Mouse (Mus musculus): ENCODE results near the gene Spred2.
"Not testable (repeated sequence)": the region's sequence is repeated elsewhere in the genome, so short reads cannot be mapped to it uniquely, and the experiment has no call there.

Spred2 gene

DNA sequence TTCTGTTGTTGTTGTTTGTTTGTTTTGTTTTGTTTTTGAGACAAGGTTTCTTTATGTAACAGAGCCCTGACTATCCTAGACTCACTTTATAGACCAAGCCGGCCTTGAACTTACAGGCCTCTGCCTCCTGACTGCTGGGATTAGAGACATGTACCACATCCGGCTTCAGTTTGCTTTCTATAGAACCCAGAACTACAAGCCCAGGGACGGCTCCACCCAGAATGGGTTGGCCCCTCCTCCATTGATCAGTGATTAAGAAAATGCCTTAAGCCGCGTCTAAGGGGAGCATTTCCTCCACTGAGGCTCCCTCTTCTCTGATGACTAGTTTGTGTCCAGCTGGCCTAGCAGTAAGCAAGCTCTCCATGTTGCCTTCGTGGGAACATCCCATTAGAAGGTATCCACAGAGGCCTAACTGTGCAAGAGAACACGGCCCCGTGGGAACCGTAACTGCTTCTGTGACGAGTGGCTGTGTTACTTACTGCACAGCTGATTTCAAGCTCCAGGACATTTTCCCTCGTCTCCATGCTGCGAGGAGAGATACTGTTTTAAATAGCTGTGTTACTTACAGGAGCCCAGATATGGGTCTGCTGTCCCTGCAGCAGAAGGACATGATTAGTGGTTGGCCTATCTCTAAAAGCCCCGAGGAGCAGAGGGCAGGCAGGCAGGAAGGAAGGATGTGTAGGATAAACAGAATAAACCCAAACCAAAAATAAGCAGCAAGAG, 128.8 kb downstream of the Spred2 start:
- DNase-seq (ENCODE audit: low read depth in 1 of 2, low spot score in 2 of 2): no peak

DNA sequence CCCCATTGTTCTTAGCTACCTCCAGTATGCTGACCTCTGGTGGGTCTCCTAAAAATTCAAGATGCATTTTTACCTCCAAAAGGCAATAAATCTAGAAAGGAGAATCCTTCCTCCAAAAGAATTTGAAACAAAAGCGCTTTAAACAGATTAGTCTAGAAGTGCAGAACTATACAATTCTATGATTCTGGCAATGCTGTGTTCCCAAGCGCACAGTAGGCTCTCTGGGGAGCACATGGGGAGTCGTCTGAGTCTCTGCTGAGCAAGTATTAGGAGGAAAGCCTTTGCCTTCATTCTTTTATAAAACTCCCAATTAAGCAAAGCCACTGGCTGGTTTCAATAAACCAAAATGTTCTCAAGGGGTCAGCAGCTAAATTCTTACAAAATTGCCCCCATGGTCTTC, 129.8 kb downstream of the Spred2 start:
- DNase-seq (ENCODE audit: low read depth in 1 of 2, low spot score in 2 of 2): no peak

DNA sequence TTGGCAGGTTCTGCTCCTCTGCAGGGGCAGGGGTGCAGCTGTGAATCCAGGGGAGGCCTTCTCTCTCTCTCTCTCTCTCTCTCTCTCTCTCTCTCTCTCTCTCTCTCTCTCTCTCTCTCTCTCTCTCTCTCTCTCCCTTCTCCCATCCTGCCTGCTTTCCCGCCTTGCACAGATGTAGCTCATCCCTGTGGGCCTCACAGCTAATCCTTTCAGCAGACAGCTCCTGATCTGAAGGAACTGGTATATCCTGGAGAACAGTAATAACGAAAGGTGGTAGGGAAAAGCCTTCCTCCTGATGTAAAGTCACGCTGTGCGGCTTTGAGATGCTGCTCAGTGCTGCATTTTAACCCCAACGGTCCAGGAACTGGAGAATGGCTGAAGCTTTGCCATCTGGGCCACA, 130.4 kb downstream of the Spred2 start:
- DNase-seq (ENCODE audit: low read depth in 1 of 2, low spot score in 2 of 2): no peak

DNA sequence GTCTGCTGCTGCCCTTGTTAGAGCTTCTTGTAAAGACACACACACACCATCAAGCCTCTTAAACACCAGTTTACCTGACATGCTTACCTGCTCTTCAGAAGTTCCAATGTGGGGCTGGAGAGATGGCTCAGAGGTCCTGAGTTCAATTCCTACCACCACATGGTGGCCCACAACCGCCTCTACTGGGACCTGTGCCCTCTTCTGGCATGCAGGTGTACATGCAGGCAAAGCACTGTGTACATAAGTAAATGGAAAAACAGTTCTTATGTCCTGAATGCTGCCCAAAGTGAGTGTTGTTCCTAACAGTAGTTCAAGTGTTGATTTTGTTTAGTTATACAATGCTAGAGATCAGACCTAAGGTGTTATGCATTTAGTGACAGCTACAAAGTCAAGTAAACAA, 132.0 kb downstream of the Spred2 start:
- DNase-seq (ENCODE audit: low read depth in 1 of 2, low spot score in 2 of 2): no peak

DNA sequence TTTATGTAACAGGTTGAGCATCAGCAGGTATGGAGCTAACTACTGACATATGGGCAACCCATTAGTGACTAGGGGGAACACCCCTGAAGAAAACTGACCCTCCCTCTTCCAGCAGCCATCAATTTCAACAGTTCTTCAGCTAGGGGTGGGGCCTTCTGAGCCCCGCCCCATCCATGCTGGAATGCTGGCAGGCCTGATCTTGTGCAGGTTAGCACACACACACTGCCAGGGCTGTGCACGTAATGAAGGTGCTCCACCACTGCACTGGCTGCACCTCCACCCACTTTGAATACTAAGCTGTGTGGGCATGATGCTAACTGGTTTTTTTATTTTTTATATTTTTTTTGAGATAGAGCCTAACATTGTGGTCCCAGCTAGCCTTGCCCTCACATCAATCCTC, 133.3 kb downstream of the Spred2 start:
- no peak for DNase-seq (ENCODE audit: low read depth in 1 of 2, low spot score in 2 of 2)

DNA sequence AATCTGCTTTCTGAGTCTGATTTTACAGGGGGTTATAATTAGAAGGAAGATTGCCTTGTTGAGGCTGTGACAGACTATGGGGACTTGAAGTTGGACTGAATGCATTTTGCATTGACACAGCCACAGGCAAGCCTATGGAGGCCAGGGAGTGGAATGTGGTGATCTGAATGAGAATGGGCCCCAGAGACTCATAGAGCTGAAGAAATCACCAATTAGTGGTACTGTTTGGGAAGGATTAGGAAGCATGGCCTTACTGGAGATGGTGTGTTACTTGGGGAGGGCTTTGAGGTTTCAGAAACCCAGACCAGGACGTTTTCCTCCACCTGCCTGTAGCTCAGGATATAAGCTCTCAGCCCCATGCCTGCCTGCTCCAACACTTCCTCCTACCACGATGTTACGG, 135.6 kb downstream of the Spred2 start:
- DNase-seq (ENCODE audit: low read depth in 1 of 2, low spot score in 2 of 2): no peak

DNA sequence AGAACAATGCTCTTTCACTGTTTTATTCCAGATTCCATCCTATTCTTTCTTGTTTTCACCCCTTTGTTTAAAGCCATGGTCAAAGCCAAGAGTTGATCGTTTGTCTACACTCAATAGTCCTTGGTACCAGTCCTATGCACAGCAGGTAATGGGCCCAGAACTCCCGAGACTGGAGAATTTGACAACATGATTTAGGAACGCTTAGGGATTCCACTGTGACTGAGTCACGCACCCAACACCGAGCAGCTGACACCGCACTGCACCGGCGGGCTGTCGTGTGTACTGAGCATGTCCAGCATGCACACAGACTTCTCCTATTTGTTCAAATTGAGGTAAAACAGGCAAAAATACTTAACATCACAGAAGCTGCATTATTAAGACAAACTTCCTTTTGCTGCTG, 138.6 kb downstream of the Spred2 start:
- DNase-seq (ENCODE audit: low read depth in 1 of 2, low spot score in 2 of 2): not testable (repeated sequence)

DNA sequence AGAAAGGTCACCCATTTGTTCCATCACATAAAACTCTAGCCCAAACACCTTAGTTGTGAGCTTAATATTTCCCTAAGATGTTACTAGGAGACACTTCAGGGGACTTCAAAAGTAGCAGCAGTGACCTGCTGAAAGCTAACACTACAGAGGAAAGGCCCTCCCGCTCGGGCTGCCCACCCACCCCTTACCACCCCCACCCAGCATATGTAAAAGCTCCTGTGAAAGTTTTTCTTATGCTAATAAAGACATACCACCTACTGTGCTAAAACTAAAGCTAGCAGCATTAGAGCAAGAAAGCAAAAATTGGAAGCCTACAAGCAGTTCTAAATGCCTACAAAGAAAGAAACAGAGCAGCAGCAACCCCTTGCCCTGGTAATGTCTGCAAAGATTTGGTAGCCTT, 139.9 kb downstream of the Spred2 start:
- not testable (repeated sequence) for DNase-seq (ENCODE audit: low read depth in 1 of 2, low spot score in 2 of 2)

DNA sequence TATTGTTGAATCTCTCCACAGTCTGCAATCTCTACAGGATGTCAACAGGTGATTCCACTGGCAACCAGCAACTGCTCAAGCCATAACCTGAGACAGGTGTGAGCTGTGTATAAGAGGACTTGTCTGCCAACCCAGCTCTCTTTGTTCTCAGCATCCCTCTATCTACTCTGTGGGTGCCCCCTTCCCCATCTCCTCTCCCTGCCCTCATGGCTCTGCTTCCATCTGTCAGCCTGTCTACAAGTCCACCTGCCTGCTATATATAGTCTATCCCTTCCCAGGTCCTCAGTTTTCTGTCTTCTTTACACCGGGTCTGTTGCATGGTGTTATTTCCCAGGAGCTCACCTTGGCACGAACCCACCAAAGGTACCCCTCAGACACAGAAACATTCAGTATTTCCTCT, 140.8 kb downstream of the Spred2 start:
- DNase-seq (ENCODE audit: low read depth in 1 of 2, low spot score in 2 of 2): no peak

DNA sequence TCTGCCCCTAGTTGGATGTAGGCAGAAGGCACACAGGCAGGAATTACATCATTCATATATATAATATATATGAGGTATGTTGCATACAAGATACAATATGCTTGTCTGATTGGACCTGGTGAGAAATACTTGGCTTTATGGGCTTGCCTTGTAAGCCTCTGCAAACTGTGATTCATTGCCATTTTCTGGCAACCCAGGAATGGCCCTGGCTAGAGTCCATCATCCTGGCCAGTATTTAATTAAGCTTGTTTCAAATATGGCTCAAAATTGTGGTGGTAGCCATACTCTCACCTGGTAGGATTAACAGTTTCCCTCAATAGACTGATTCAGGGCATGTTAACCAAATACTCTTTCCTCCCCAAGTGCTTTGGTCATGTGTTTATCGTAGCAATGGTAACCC, 141.9 kb downstream of the Spred2 start:
- no peak for DNase-seq (ENCODE audit: low read depth in 1 of 2, low spot score in 2 of 2)

DNA sequence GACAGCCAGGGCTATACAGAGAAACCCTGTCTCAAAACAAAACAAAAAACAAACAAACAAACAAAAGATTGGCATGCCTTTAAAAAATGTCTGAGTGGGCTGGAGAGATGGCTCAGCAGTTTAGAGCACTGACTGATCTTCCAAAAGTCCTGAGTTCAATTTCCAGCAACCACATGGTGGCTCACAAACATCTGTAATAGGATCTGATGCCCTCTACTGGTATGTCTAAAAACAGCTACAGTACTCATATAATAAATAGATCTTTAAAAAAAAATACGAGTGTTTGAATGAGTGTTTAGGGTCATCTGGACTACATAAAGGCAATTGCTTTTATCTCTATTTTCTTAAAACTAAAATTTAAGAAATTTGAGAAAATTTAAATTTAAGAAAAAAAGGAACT, 143.3 kb downstream of the Spred2 start:
- no peak for DNase-seq (ENCODE audit: low read depth in 1 of 2, low spot score in 2 of 2)

DNA sequence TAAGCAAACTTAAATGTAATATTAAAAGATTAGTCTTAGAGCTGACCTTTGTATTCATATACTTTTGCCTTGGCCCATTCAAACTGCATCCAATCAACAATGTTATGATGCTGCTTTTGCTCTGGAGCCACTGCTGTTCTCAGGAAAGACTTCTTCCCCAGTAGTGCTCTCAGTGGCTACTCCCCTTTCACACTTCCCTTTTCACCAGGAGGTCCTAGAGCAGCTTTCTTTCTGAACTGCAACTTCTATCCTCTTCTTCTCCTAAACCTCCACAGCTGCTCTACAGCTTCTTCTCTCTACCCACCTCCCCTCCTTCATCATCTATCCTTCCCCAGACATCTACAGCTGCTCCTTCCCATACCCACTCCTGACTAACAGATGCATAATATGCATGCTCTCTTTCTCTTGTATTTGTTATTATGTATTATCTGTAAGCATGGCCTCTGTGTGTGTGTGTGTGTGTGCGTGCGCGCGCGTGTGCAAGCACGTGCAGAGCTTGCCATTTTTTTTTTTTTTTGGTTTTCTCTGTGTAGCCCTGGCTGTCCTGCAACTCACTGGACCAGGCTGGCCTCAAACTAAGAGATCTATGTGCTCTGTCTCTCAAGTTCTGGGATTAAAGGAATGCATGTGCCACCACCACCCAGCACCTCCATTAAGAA, 144.3 kb downstream of the Spred2 start:
- no peak for DNase-seq (ENCODE audit: low read depth in 1 of 2, low spot score in 2 of 2)

DNA sequence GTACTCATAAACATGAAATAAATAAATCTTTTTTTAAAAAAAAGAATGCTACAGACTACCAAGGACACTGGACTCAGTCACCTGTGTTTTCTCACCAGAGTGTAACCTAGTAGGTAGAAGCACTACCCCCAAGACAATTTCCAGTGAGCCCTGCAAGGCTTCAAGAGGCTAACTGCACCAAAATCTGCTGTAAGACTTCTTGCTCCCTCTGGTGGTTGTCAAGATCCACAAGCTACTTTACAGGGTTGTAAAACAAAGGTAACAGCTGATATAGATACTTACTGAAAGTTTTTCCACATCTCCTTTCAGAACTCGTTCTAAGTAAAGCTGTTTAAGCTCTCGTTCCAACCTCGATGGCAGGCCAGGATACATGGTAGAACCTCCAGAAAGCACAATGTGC, 148.0 kb downstream of the Spred2 start:
- no peak for DNase-seq (ENCODE audit: low read depth in 1 of 2, low spot score in 2 of 2)

DNA sequence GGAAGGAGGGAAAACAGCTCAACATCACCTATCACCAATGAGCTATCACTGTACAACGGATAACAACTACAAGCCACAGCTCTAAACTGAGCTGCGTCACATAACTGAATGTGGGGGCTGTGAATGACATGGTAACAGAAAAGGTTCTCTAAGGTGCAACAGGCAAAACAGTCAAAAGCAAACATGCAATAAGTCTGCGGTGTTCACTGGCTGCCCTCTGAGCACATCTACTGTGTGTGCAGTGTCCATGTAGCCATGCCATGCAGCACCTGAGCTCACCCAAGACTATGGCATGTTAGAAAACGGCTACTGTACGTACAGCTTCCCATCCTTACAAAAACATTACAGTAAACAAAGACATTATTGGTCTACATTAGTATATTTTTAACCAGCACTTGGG, 148.7 kb downstream of the Spred2 start:
- no peak for DNase-seq (ENCODE audit: low read depth in 1 of 2, low spot score in 2 of 2)

Measured in monocyte, adult 2 months (primary cell).